Mouse (Mus musculus) E14TG2a.4 (cell line): ENCODE results near the gene Apobec1.
"Not testable (repeated sequence)": the region's sequence is repeated elsewhere in the genome, so short reads cannot be mapped to it uniquely, and the experiment has no call there.

Experiments
- H3K27me3 ChIP-seq: 2 replicates; pipeline ENCODE4 v1.6.1; 2014; ENCODE audit warnings: low read length, control low read depth; ENCODE audit not compliant: insufficient read depth
- H3K36me3 ChIP-seq: 2 replicates; pipeline ENCODE4 v1.6.1; 2014; ENCODE audit warnings: low read length, control low read depth; ENCODE audit not compliant: insufficient read depth
- H3K4me1 ChIP-seq: replicated peaks from 2 replicates; pipeline ENCODE4 v1.6.1; 2014; ENCODE audit warnings: low read depth, low read length, control low read depth
- H3K4me3 ChIP-seq: replicated peaks from 2 replicates; pipeline ENCODE4 v1.5.1; 2014; ENCODE audit warnings: mild to moderate bottlenecking, low read length
- H3K9me3 ChIP-seq: 2 replicates; pipeline ENCODE4 v1.6.1; 2014; ENCODE audit warnings: low read length, control low read depth
- CTCF ChIP-seq: conservative IDR thresholded peaks from 2 replicates; pipeline ENCODE4 v1.5.1; 2014; ENCODE audit warnings: low read length
- NANOG ChIP-seq: IDR thresholded peaks from 2 replicates; pipeline ENCODE4 v1.6.1; 2014; ENCODE audit warnings: borderline replicate concordance, low read length, mixed read lengths
- POU5F1 ChIP-seq: IDR thresholded peaks from 2 replicates; pipeline ENCODE4 v1.6.1; 2014; ENCODE audit warnings: low read length, borderline replicate concordance

Gene Apobec1

DNA sequence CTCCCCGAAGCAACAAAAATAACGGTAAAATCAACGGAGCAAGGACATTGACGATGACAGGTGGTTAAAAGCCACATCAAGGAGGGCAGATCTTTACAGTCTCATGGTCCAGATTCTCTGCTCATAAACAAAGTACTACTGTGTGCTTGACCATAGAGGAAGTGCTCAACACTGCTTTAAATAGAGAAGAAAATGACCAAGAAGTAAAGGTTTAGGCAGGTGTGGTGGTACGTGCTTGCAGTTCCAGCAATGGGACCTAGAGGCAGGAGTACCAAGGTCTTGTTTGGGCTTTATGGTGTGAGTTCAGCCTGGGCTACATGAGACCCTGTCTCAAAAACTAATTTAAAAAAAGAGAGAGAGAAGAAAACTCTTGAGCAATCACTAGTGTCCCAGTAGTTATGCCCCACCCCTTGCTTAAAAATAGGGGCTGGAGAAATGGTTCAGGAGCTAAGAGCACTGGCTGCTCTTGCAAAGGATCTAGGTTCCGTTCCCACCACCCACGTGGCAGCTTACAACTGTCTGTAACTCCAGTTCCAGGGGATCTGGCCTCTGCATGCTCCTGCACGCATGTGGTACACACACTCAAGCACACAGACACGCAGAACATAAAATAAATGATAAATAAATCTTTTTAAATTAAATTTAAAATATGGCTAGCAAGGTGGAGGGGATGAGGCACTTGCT is 3.0 kb downstream of the Apobec1 start:
- H3K4me1 ChIP-seq: peaks cover 32% of the 10 kb centered on the region
- no peak overlapping the region for H3K4me3 ChIP-seq
- peaks cover 21% of the 10 kb centered on the region; the same call in 1 of the 2 replicates for H3K36me3 ChIP-seq
- TF ChIP-seq NANOG (no peak), POU5F1 (no peak), CTCF (no peak; the same call in 1 of the 2 replicates)
- no peaks in the 10 kb centered on the region for H3K9me3 ChIP-seq
- H3K27me3 ChIP-seq: no peaks in the 10 kb centered on the region

DNA sequence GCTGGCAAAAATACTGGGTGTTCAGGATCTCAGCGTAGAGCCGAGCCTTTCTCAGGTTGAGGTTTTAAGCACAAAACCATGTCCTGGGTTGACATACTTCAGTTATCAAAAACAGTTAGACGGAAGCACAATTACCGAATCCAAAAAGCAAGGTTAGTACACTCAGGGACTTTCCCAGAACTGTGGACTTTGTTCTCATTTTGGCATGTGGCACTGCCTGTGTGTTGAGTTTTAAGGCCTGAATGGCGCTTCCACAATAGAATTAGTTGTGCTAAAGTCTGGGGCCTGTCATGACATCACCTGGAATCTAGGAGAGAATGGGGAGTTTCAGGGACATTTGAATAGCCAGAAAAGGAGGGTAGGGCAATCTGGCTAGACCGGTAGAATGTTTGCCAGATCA is 3.8 kb downstream of the Apobec1 start:
- no peaks in the 10 kb centered on the region for H3K9me3 ChIP-seq
- no peaks in the 10 kb centered on the region for H3K27me3 ChIP-seq
- peaks cover 26% of the 10 kb centered on the region for H3K4me1 ChIP-seq
- H3K4me3 ChIP-seq: no peak overlapping the region
- H3K36me3 ChIP-seq: peaks cover 15% of the 10 kb centered on the region; the same call in 1 of the 2 replicates
- TF ChIP-seq POU5F1 (no peak), CTCF (no peak), NANOG (no peak)

DNA sequence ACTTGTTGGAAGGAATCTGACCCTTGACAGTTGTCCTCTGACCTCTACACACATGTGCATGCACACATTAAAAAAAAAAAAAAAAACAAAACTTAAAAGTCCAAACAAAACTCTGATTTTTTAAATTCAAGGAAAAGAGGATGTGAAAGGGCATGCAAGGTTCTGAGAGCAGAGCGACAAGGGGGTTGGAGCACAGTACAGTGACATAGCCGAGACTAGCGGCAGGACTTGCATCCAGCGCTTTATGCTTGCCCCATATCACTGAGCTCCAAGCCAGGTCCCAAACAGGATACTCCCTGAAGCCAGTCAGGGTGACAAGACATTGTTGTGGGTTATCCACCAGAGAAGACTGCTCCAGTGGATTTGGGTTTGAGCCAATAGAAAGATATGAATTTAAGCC is 4.2 kb downstream of the Apobec1 start:
- H3K4me3 ChIP-seq: no peak overlapping the region
- no peaks in the 10 kb centered on the region for H3K9me3 ChIP-seq
- peaks cover 26% of the 10 kb centered on the region for H3K4me1 ChIP-seq
- no peaks in the 10 kb centered on the region for H3K27me3 ChIP-seq
- H3K36me3 ChIP-seq: peaks cover 15% of the 10 kb centered on the region; the same call in 1 of the 2 replicates
- TF ChIP-seq POU5F1: no peak
- no peak for TF ChIP-seq NANOG
- TF ChIP-seq CTCF: no peak

DNA sequence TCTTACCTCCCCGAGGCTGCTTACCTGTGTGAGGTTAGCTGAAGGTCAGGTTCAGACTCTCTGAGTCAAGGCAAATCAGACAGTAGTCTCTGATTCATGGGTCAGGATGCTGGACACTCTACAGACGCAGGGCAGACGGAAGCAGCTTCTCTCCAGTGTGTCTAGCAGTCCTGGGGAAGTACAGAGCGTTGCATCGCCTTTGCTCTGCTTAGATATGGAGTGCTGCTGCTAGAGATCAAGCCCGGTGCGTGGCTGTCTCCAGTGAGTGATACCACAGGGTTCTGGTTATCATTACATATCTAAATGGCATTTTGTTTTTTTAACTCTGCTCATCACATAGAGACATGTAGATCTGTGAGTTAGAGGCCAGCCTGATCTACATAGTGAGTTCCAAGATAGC is 5.6 kb downstream of the Apobec1 start:
- Histone ChIP-seq H3K27me3 (no peaks in the 10 kb centered on the region), H3K4me3 (no peak overlapping the region), H3K36me3 (peaks cover 15% of the 10 kb centered on the region; the same call in 1 of the 2 replicates), H3K9me3 (no peaks in the 10 kb centered on the region), H3K4me1 (peaks cover 20% of the 10 kb centered on the region)
- TF ChIP-seq POU5F1 (no peak), CTCF (no peak), NANOG (no peak)

DNA sequence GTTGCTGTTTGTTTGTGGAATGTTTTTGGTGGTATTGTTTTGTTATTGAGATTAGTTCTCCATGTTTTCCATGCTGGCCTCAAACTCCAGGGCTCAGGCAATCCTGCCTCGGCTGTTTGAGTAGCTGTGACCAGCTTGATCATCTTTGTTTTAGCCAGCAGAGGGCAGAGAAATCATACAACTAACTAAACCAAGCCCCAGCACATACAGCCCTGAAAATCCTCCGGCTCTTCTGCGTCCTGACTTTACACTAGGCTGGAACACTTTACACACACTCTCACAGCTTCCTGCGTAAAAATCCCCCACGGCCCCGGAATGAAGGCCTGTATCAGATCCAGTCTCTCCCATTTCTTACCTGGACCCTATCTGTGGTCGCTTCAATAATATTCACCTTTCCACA is 6.6 kb downstream of the Apobec1 start:
- no peak overlapping the region for H3K4me3 ChIP-seq
- TF ChIP-seq CTCF (no peak; the same call in 1 of the 2 replicates), NANOG (no peak), POU5F1 (no peak)
- no peaks in the 10 kb centered on the region for H3K27me3 ChIP-seq
- H3K36me3 ChIP-seq: peaks cover 15% of the 10 kb centered on the region; the same call in 1 of the 2 replicates
- H3K4me1 ChIP-seq: peaks cover 27% of the 10 kb centered on the region
- H3K9me3 ChIP-seq: no peaks in the 10 kb centered on the region

DNA sequence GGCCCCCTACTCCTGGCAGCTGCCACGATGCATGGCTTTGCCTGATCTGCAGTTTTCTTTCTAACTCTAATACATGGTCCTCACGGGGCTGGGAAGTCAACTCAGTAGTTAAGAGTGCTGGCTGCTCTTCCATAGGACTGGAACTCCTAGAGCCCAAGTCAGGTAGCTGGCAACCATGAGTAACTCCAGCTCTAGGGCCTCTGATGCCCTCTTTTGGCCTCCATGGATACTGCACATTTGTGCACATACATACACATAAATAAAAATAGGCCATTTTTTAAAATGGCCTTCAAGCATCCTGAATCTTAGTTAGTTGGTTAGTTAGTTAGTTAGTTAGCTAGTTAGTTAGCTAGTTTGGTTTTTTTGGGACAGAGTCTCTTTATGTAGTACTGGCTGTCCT is 9.3 kb downstream of the Apobec1 start:
- H3K9me3 ChIP-seq: no peaks in the 10 kb centered on the region
- peaks cover 21% of the 10 kb centered on the region for H3K4me1 ChIP-seq
- peaks cover 4% of the 10 kb centered on the region; the same call in 1 of the 2 replicates for H3K36me3 ChIP-seq
- TF ChIP-seq NANOG (no peak), CTCF (peak; percentile 67), POU5F1 (no peak)
- H3K27me3 ChIP-seq: no peaks in the 10 kb centered on the region
- no peak overlapping the region for H3K4me3 ChIP-seq

- no peaks in the 10 kb centered on the region for H3K9me3 ChIP-seq
- H3K4me3 ChIP-seq: no peak overlapping the region
- TF ChIP-seq CTCF: no peak
- peak; percentile 90 for TF ChIP-seq NANOG
- TF ChIP-seq POU5F1: no peak
- H3K27me3 ChIP-seq: no peaks in the 10 kb centered on the region
- H3K4me1 ChIP-seq: peaks cover 22% of the 10 kb centered on the region
- peaks cover 2% of the 10 kb centered on the region; the same call in 1 of the 2 replicates for H3K36me3 ChIP-seq
Observed at GRCm38 (mm10) chr6:122591027-122591758, 11.1 kb downstream of the Apobec1 start.

DNA sequence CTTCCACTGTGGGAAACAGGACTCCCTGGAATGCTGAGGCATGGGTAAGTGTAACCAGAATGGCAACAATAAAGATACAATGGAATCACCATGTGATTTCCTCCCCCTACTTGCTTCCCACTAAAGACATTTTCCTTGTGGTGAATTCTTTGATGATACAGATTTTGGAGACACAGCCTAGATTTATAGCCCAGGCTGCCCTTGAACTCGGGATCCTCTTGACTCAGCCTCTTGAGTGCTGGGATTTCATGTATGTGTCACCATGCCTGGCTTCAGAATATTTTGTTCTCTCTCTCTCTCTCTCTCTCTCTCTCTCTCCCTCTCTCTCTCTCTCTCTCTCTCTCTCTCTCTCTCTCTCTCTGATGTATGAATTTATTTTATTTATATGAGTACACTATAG is 23.2 kb downstream of the Apobec1 start:
- H3K4me3 ChIP-seq: no peak overlapping the region
- H3K36me3 ChIP-seq: peaks cover 6% of the 10 kb centered on the region; the same call in 1 of the 2 replicates
- TF ChIP-seq POU5F1: no peak
- no peak for TF ChIP-seq CTCF
- no peak for TF ChIP-seq NANOG
- H3K27me3 ChIP-seq: no peaks in the 10 kb centered on the region
- no peaks in the 10 kb centered on the region for H3K9me3 ChIP-seq
- peaks cover 36% of the 10 kb centered on the region for H3K4me1 ChIP-seq

GRCm38 (mm10) chr6:122577030-122577429 is 25.2 kb downstream of the Apobec1 start:
- Histone ChIP-seq H3K4me1 (peaks cover 31% of the 10 kb centered on the region), H3K27me3 (peaks cover 8% of the 10 kb centered on the region), H3K4me3 (no peak overlapping the region), H3K9me3 (no peaks in the 10 kb centered on the region), H3K36me3 (peaks cover 6% of the 10 kb centered on the region; the same call in 1 of the 2 replicates)
- TF ChIP-seq CTCF (no peak), POU5F1 (no peak), NANOG (no peak)

DNA sequence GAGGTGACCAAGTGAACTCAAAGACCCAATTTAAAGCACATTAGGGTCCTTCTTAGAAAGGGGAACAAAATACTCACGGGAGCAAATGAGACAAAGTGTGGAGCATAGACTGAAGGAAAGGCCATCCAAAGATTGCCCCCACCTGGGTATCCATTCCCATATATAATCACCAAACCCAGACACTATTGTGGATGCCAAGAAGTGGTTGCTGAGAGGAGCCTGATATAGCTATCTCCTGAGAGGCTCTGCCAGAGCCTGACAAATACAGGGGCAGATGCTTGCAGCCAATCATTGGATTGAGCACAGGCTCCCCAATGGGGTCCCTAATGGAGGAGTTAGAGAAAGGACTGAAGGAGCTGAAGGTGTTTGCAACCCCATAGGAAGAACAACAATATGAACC is 27.2 kb downstream of the Apobec1 start:
- Histone ChIP-seq H3K27me3 (peaks cover 11% of the 10 kb centered on the region), H3K4me1 (peaks cover 18% of the 10 kb centered on the region)
- H3K9me3 ChIP-seq, H3K36me3 ChIP-seq, H3K4me3 ChIP-seq: not testable (repeated sequence)
